In genomic region chr10:12911981-12912530, GRCm38 (mm10) we compare ENCODE assay signal across 9 mouse cellular contexts. TPM values are rescaled to one million over a fixed set of nuclear protein-coding genes. Genes with fewer than 3 reads are reported as not detected.
DNase-seq lines count a peak whose midpoint lies in the region; ATAC-seq and TF ChIP-seq lines count a peak whose summit lies in the region.
"Had no signal": no experiment of that assay in that cellular context is flagged by ENCODE, and none has a peak within 500 bp of the region (broad histone marks: within the 10 kb centered on the region; RNA-seq: fewer than 3 reads in every experiment).

No protein-coding gene starts in this region.

- no peaks in the 10 kb centered on the region for H3K27me3 ChIP-seq in forebrain, embryonic 13.5 days
- H3K27me3 ChIP-seq in limb, embryonic 14.5 days (ENCODE audit: control insufficient read depth, insufficient read depth, low read length) = no peaks in the 10 kb centered on the region

- no peak overlapping the region for H3K9ac ChIP-seq in forebrain, embryonic 13.5 days
- no peak overlapping the region for H3K9ac ChIP-seq in limb, embryonic 14.5 days (ENCODE audit: low read depth, low read length, severe bottlenecking)

- DNase-seq in right cerebral cortex, adult 18-20 months = peak; percentile 37
- no peak for DNase-seq in right cerebral cortex, postnatal 25 days
- no peak for DNase-seq in limb, embryonic 14.5 days (ENCODE audit: low spot score)
- DNase-seq in naive thymus-derived CD4-positive, alpha-beta T cell, adult 2 months (ENCODE audit: low read depth) = peak; percentile 28
- DNase-seq in embryo, embryonic 11 days = no peak
- no peak for DNase-seq in spleen, adult 12 weeks (ENCODE audit: low spot score)

- 62% methylated on average over 11 of the region's 11 CpGs for WGBS in forebrain, embryonic 13.5 days
- 67% methylated on average over 11 of the region's 11 CpGs for WGBS in limb, embryonic 14.5 days

- no peak overlapping the region for H3K27ac ChIP-seq in forebrain, embryonic 13.5 days
- H3K27ac ChIP-seq in limb, embryonic 14.5 days (replicated peaks; ENCODE audit: low read depth, low read length) = peak overlapping the region; percentile 48; the same call in 1 of the 2 replicates
- H3K27ac ChIP-seq: macrophage had no signal

- H3K36me3 ChIP-seq in forebrain, embryonic 13.5 days (ENCODE audit: poor library complexity, severe bottlenecking) = no peaks in the 10 kb centered on the region
- H3K36me3 ChIP-seq in limb, embryonic 14.5 days (ENCODE audit: control insufficient read depth, insufficient read depth, low read length) = no peaks in the 10 kb centered on the region

- no peak overlapping the region for H3K4me2 ChIP-seq in forebrain, embryonic 13.5 days
- peak overlapping the region; percentile 15; the same call in 1 of the 2 replicates for H3K4me2 ChIP-seq in limb, embryonic 14.5 days (replicated peaks; ENCODE audit: low read depth, low read length, severe bottlenecking)

- 0 out of 2 replicates have a peak, but pooled peaks have one; percentile 53 for ATAC-seq in forebrain, embryonic 13.5 days
- ATAC-seq in hematopoietic stem cell, adult 5-6 weeks (replicated peaks in 1 of 2; ENCODE audit: insufficient read depth in 1 of 2, low FRiP score in 2 of 2, low TSS enrichment in 1 of 2, low read depth in 1 of 2, poor library complexity in 2 of 2, severe bottlenecking in 2 of 2) = peak; percentile 17 to 53; a peak in 3 of 4 replicates
- peak; percentile 38; the same call in 1 of the 2 replicates for ATAC-seq in limb, embryonic 14.5 days (ENCODE audit: low FRiP score, low read depth)

- H3K9me3 ChIP-seq in forebrain, embryonic 13.5 days (replicated peaks) = no peaks in the 10 kb centered on the region
- H3K9me3 ChIP-seq in limb, embryonic 14.5 days (ENCODE audit: control insufficient read depth, low read length) = no peaks in the 10 kb centered on the region

- no peak for TF ChIP-seq POLR2A in limb, embryonic 14.5 days (IDR thresholded peaks at IDR 0.05; ENCODE audit: borderline replicate concordance, extremely low read depth, insufficient read depth, insufficient read length)

- H3K4me3 ChIP-seq in forebrain, embryonic 13.5 days = no peak overlapping the region
- H3K4me3 ChIP-seq in limb, embryonic 14.5 days (replicated peaks; ENCODE audit: low read length) = no peak overlapping the region

- H3K4me1 ChIP-seq in forebrain, embryonic 13.5 days = no peaks in the 10 kb centered on the region
- peaks cover 3% of the 10 kb centered on the region; the same call in 1 of the 2 replicates for H3K4me1 ChIP-seq in limb, embryonic 14.5 days (ENCODE audit: control insufficient read depth, insufficient read depth, low read length)

RNA-seq across cellular contexts. Expression of gene Utrn, which starts 42.9 kb away (rescaled TPM):
- polyA plus RNA-seq in forebrain, embryonic 13.5 days (2015; fragmentation: Nextera tagmentation; extraction: Ambion mirVana) = 18.7 and 22.0 TPM in 2 replicates
- 63.7 and 83.5 TPM in 2 replicates for total RNA-seq in hematopoietic stem cell, adult 5-6 weeks (2017)
- 34.1 and 36.9 TPM in 2 replicates for polyA plus RNA-seq in limb, embryonic 14.5 days (2012; rRNA removed)
- 76.0 and 82.2 TPM in 2 replicates for polyA plus RNA-seq in limb, embryonic 14.5 days (2014; fragmentation: Nextera tagmentation; extraction: Ambion mirVana)

RNA-seq across cellular contexts. Expression of gene Stx11, which starts 52.0 kb away (rescaled TPM):
- 0.58 and 0.67 TPM in 2 replicates for polyA plus RNA-seq in forebrain, embryonic 13.5 days (2015; fragmentation: Nextera tagmentation; extraction: Ambion mirVana)
- 5.4 and 5.8 TPM in 2 replicates for total RNA-seq in hematopoietic stem cell, adult 5-6 weeks (2017)
- polyA plus RNA-seq in limb, embryonic 14.5 days (2012; rRNA removed) = 2.1 TPM in 2 replicates
- 4.4 TPM in 2 replicates for polyA plus RNA-seq in limb, embryonic 14.5 days (2014; fragmentation: Nextera tagmentation; extraction: Ambion mirVana)

Comparison
In these comparisons a context has a peak if more than half of its experiments do, and no peak if none do; other contexts are left out.
1. DNase-seq: peak in right cerebral cortex, adult 18-20 months (single experiment) and naive thymus-derived CD4-positive, alpha-beta T cell, adult 2 months (single experiment); none in right cerebral cortex, postnatal 25 days (single experiment), limb, embryonic 14.5 days (single experiment), embryo, embryonic 11 days (single experiment) and spleen, adult 12 weeks (single experiment).
2. Peak in every context shown above with its lines, with median percentiles within 50 percentile points of each other: ATAC-seq.